Mouse (Mus musculus): ENCODE results near the gene Smr3a.

Gene Smr3a

DNA sequence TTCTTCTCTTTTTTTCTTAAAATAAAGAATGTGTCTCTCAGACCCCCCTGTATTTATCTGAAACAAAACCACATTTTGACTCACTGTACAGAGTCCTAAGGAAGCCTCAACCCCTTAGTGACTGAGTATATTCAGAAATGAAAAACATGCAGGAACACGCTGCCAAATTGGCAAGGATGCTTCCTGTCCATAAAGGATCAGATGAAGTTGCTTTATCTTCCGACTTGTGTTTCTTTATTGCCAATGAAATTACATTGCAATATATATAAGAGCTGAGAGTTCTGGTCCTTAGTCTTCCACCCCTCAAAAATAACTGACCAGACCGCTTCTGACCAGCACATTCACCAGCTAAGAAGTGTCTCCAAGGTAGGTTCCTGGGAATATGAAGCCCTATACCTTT, at the start of gene Smr3a:
Gene Smr3a (plus strand): TSS at position 301 of the 400 bp plus-strand sequence.
- no peak for DNase-seq (ENCODE audit: extremely low read depth, low read depth, low spot score)

DNA sequence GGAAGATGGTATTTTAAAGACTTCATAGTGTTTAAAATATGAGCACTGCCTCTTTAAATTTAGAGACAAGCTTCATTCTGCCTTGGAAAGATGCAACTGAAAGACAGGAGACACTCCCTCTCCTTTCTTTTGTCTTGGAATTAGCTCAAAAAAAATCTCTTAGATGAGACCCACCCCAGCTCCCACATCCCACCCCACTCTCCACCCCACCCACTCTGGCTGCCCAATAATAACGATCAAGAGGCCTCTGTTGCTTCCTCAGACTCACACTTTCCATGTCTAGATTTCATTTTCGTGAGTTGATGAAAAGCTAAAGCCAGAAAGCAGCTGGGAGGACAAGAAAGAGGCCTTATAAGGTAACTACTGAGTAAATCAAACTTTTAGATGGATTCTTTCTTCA, 33.1 kb upstream of the Smr3a start, which contains the start of the genes 2310003L06Rik and Gm28434:
Gene 2310003L06Rik (plus strand): TSS at position 259 of the 400 bp plus-strand sequence.
Gene Gm28434 (plus strand): TSS at position 317 of the 400 bp plus-strand sequence.
- DNase-seq (ENCODE audit: extremely low read depth, low read depth, low spot score) = no peak

DNA sequence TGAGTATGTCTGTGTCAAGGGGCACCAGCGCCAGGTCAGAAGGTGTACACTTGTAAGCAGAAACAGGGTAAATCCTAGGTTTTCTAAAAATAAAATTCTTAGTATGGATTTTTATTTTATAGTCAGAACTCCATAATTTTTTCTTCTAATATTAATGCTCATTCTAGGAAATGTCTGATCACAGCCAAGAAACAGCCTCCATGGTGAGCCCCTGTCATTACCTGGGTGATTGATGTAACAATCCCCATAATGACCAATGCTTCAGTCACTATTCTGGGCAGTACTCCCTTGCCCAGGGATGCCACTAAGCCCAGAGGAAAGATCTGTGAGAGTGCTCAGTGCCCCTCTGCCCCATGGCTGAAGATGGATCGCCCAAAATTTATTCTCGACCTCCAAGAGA, 23.2 kb upstream of the Smr3a start, which contains the start of gene Cabs1:
Gene Cabs1 (plus strand): TSS at position 301 of the 400 bp plus-strand sequence.
- DNase-seq (ENCODE audit: extremely low read depth, low read depth, low spot score) = no peak

DNA sequence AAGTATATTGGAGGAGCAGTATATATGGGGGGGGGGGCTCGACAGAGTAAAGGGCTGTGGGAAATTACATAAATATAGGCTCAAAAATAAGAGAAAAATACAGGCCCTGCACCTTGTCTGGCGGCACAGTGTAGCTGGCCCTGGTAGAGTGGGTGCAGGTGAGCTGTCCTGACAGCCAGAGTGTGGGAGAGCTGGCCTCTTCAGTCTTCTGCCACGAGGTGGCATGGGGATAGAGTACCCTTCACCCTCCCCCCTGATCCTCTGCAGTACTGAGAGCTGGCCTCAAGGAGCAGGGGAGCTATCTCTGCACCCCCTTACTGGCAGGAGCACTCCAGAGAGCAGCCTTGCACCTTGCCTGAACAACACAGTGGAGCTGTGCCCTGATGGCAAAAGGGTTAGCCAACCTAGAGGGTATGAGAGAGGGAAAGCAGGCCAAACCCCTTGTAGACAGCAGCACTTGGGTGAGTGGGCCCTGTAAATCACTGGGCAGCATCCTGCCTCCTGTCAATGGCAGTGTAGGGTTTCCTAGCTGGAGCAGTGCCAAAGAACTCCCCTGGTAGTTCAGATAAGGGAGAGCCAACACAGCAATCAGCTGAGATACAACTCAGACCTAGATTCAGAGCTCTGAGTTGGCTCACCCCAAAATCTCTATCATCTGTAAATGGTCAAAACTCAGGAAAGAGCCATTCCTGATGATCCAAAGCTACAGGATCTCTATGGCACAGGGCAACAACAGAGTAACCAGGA, 19.7 kb upstream of the Smr3a start:
- DNase-seq (ENCODE audit: extremely low read depth, low read depth, low spot score) = no peak

DNA sequence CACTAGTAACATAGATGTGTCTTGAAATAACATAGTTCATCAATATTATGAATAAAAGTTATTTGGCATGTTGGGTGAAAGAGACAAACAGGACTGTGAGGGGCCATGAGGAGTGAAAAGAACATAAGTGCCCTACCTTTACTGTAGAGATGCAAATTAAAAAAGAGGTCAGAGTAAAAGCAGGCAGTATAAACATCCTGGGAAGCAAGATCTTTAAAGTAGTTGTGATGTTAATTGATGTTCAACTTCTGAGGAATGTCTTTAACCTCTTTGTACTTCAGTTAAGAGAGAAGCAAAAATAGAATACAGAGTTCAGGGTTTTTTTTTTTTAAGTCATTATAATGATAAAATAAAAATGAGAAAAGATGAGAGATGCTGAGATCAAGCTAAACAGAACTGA, 2.9 kb downstream of the Smr3a start:
- no peak for DNase-seq (ENCODE audit: extremely low read depth, low read depth, low spot score)

Data from fat pad, adult 2 months (tissue).